Mouse (Mus musculus) liver, adult 2 months (tissue): ENCODE measurements at regions not wholly inside any gene's neighbourhood (a gene's known extent, or its start where the extent isn't known, plus 50 kb on each side); places are given as distances from the start of the nearest gene placed in this dataset.

Source experiments
- DNase-seq: peaks from one replicate; pipeline ENCODE4 v3.0.0-alpha.2; 2011; ENCODE audit warnings: low read depth, low spot score; ENCODE audit errors: extremely low read depth
- H3K27ac ChIP-seq: fragments of 200-500 bp; replicated peaks from 2 replicates; pipeline ENCODE4 v1.5.1; 2012; ENCODE audit warnings: low read depth, mild to moderate bottlenecking, control low read depth, inconsistent platforms, low read length; ENCODE audit not compliant: insufficient read depth
- H3K27me3 ChIP-seq: fragments of 200-500 bp; 2 replicates; pipeline ENCODE4 v1.6.1; 2012; ENCODE audit warnings: mild to moderate bottlenecking, moderate library complexity, low read length, inconsistent platforms; ENCODE audit not compliant: control insufficient read depth, insufficient read depth
- H3K36me3 ChIP-seq: fragments of 200-500 bp; 2 replicates; pipeline ENCODE4 v1.6.1; 2012; ENCODE audit warnings: low read length, inconsistent platforms; ENCODE audit not compliant: control insufficient read depth, insufficient read depth
- H3K4me1 ChIP-seq: fragments of 200-500 bp; 2 replicates; pipeline ENCODE4 v1.6.1; 2011; ENCODE audit warnings: low read length; ENCODE audit not compliant: control insufficient read depth, insufficient read depth
- H3K4me3 ChIP-seq: fragments of 200-500 bp; 2 replicates; pipeline ENCODE4 v1.5.1; 2011; ENCODE audit warnings: low read depth, mild to moderate bottlenecking, control low read depth, low read length, moderate library complexity; ENCODE audit not compliant: insufficient read depth
- H3K79me2 ChIP-seq: fragments of 200-500 bp; 2 replicates; pipeline ENCODE4 v1.6.1; 2012; ENCODE audit warnings: inconsistent platforms, mild to moderate bottlenecking, low read length, moderate library complexity; ENCODE audit not compliant: control insufficient read depth, insufficient read depth
- H3K9ac ChIP-seq: fragments of 200-500 bp; 2 replicates; pipeline ENCODE4 v1.6.1; 2012; ENCODE audit warnings: low read depth, mild to moderate bottlenecking, control low read depth, inconsistent platforms, low read length
- CTCF ChIP-seq: fragments of 200-500 bp; IDR thresholded peaks from 2 replicates; pipeline ENCODE4 v1.5.1; 2011; ENCODE audit warnings: low read depth, low read length, control low read depth
- POLR2A ChIP-seq: fragments of 200-500 bp; IDR thresholded peaks from 2 replicates; pipeline ENCODE4 v1.6.1; 2011; ENCODE audit warnings: low read length, control low read depth; ENCODE audit not compliant: insufficient read depth; ENCODE audit errors: extremely low read depth
- WGBS: fragments of 180-500 bp; shearing (Covaris S2); methylation state at CpG from one replicate; pipeline ENCODE4 v1.1.7; 2018; 5-methylcytosine and 5-hydroxymethylcytosine counted together

- DNase-seq = no peak
- H3K27me3 ChIP-seq = no peaks in the 10 kb centered on the region
- H3K4me3 ChIP-seq = no peak overlapping the region
- H3K27ac ChIP-seq = no peak overlapping the region
- H3K36me3 ChIP-seq = no peaks in the 10 kb centered on the region
- TF ChIP-seq CTCF = no peak
- no peak for TF ChIP-seq POLR2A
- no peaks in the 10 kb centered on the region for H3K79me2 ChIP-seq
- H3K9ac ChIP-seq = no peak overlapping the region
- no peaks in the 10 kb centered on the region for H3K4me1 ChIP-seq
- WGBS = 32% methylated on average over 2 of the region's 2 CpGs
These were observed 177.4 kb upstream of the Bmper start for GRCm38 (mm10) chr9:23045486-23045885.

GRCm38 (mm10) chr9:23050751-23051150 is 172.1 kb upstream of the Bmper start:
- H3K9ac ChIP-seq = no peak overlapping the region
- no peak for TF ChIP-seq POLR2A
- TF ChIP-seq CTCF = no peak
- H3K27ac ChIP-seq = no peak overlapping the region
- H3K27me3 ChIP-seq = no peaks in the 10 kb centered on the region
- no peaks in the 10 kb centered on the region for H3K4me1 ChIP-seq
- no peaks in the 10 kb centered on the region for H3K79me2 ChIP-seq
- no peak overlapping the region for H3K4me3 ChIP-seq
- no peak for DNase-seq
- no peaks in the 10 kb centered on the region for H3K36me3 ChIP-seq
- 72% methylated on average over 2 of the region's 2 CpGs for WGBS

- no peak for TF ChIP-seq CTCF
- no peak for TF ChIP-seq POLR2A
- no peaks in the 10 kb centered on the region for H3K27me3 ChIP-seq
- WGBS = 82% methylated on average over 4 of the region's 4 CpGs
- H3K4me3 ChIP-seq = no peak overlapping the region
- H3K79me2 ChIP-seq = no peaks in the 10 kb centered on the region
- no peak overlapping the region for H3K27ac ChIP-seq
- H3K36me3 ChIP-seq = no peaks in the 10 kb centered on the region
- H3K4me1 ChIP-seq = no peaks in the 10 kb centered on the region
- no peak for DNase-seq
- H3K9ac ChIP-seq = no peak overlapping the region
These were observed 163.3 kb upstream of the Bmper start for GRCm38 (mm10) chr9:23059526-23059925.

GRCm38 (mm10) chr9:23060526-23060925 is 162.3 kb upstream of the Bmper start:
- H3K36me3 ChIP-seq = no peaks in the 10 kb centered on the region
- H3K4me1 ChIP-seq = no peaks in the 10 kb centered on the region
- H3K4me3 ChIP-seq = no peak overlapping the region
- H3K27ac ChIP-seq = no peak overlapping the region
- H3K9ac ChIP-seq = no peak overlapping the region
- no peaks in the 10 kb centered on the region for H3K79me2 ChIP-seq
- no peak for TF ChIP-seq CTCF
- no peak for TF ChIP-seq POLR2A
- no peak for DNase-seq
- H3K27me3 ChIP-seq = no peaks in the 10 kb centered on the region

DNA sequence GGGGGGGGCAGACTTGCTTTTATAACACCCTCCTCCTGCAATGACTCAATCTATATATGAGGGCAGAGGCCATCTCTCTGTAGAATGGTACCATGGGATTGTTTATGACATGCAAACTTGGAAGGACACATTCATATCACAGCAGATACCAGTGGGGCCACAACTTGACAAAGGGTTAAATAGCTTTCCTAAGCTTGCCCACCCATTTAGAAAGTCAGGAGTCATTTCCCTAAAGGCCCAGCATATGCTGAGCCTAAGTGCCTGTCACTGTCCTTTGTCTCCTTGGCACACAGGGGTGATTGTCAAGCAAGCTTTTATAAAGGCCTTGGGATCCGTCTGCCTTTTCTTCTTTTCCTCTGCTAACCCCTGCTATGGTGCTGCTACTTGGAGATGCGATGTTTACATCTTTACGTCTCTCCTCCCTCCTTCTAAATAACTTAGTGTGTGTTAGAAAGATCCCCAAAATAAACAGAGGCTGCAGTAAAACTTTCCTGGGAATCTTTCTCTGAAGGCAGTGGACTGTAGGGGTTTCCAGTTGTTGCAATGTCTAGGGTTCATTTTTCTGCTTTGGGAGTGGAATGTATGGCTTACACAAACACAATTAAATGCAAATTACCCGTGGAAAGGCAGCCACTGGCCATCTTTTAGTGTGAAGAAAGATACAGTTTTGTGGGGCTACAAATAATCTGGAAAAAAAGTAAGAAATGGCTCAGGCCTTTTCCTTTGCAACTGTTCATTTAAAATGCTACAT is 161.5 kb upstream of the Bmper start:
- Histone ChIP-seq H3K9ac (no peak overlapping the region), H3K27me3 (no peaks in the 10 kb centered on the region), H3K4me1 (no peaks in the 10 kb centered on the region), H3K27ac (no peak overlapping the region), H3K79me2 (no peaks in the 10 kb centered on the region), H3K4me3 (no peak overlapping the region), H3K36me3 (no peaks in the 10 kb centered on the region)
- DNase-seq = no peak
- TF ChIP-seq POLR2A (no peak), CTCF (no peak)
- 64% methylated on average over 4 of the region's 4 CpGs for WGBS

DNA sequence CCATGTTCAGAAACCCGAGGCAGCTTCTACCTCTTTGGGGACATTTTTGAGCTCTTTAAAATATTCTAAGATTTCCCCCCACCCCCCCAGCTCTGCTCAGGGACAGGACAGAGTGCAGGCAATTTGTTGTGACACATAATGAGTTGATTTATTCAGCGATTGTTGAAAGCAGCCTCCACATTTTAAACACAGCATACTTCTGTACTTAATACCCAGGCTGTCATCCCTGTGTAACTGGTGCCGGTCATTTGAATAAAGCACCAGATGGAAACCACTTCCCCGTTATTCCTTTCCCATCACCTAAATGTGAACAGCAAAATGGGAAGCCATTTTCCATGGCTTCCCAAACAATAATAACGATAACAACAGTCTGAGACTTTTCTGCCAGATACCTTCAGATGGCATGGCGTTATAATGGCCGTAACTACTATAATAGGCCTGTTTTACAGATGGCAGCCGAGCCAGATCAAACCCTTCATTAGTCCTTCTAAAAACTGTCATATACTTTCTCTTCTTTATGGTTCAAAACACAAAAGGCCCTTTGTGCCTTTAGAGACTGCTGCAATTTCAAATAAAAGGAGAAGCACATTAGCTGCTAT is 160.7 kb upstream of the Bmper start:
- WGBS = 88% methylated on average over 8 of the region's 8 CpGs
- Histone ChIP-seq H3K4me3 (no peak overlapping the region), H3K79me2 (no peaks in the 10 kb centered on the region), H3K27me3 (no peaks in the 10 kb centered on the region), H3K27ac (no peak overlapping the region), H3K36me3 (no peaks in the 10 kb centered on the region), H3K9ac (no peak overlapping the region), H3K4me1 (no peaks in the 10 kb centered on the region)
- no peak for DNase-seq
- TF ChIP-seq CTCF (no peak), POLR2A (no peak)
